ENCODE assay signal across 8 mouse cellular contexts in the genomic region with DNA sequence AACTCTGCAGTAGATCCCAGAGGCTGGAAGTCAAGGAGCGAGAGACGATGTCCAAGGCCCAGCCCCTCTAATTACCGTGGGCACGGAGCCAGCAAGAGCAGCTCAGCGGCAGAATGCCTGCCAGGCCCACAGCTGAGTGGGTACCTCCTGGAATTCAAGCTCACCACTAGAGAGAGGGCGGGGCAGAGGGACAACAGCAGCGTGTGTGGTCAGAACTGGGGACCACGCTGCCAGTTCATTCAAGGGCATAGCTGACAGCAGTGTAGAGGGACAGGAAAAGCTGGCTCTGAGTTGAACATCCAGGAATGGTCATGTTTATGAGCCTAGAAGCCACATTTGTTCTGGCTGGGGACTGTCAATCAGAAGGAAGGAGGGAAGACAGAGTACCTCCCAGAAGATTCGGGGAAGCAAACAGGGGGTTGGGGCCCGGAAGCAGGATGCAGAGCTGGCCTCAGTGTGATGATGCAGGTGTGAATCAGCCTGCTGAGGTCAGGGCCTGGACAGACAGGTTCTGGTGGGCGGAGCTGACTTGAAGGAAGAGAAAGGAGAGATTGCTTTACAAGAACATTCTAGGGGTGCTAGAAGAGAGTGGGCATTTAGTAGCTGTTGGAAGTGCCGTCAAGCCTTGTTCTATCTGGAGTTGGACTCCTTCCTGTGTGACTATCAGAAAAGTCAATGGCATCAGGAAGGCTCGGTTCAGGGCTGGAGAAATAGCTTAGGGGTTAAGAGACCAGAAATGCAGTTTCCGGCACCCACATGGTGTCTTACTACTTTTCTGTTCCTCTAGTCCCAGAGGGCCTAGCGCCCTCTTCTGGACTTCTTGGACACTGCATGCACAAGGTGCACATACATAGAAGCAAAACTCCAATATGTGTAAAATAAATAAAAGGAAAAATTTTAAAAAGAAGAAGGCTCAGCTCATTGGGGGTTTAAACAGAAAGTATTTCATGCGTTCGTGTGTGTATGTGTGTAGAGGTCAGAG. TPM values are rescaled to one million over a fixed set of nuclear protein-coding genes. Genes with fewer than 3 reads are reported as not detected.
A peak's percentile ranks its signal among the peaks of the same experiment; 100 is the strongest.
DNase-seq lines count a peak whose midpoint lies in the region; ATAC-seq and TF ChIP-seq lines count a peak whose summit lies in the region.

No protein-coding gene starts in this region.

- H3K27me3 ChIP-seq in heart, embryonic 10.5 days (ENCODE audit: insufficient read depth, poor library complexity, severe bottlenecking): no peaks in the 10 kb centered on the region
- peaks cover 70% of the 10 kb centered on the region for H3K27me3 ChIP-seq in CH12.LX (replicated peaks)
- no peaks in the 10 kb centered on the region for H3K27me3 ChIP-seq in limb, embryonic 14.5 days (ENCODE audit: control insufficient read depth, insufficient read depth, low read length)

- no peak for TF ChIP-seq CTCF in CH12.LX (conservative IDR thresholded peaks at IDR 0.05 in 1 of 2, IDR thresholded peaks at IDR 0.05 in 1 of 2; ENCODE audit: low read depth in 2 of 2, low read length in 2 of 2)
- TF ChIP-seq CTCF in brain, embryonic 14.5 days (IDR thresholded peaks at IDR 0.05; ENCODE audit: borderline replicate concordance, extremely low read depth, insufficient read depth, insufficient read length): no peak

- ATAC-seq in limb, embryonic 14.5 days (ENCODE audit: low FRiP score, low read depth): no peak; the same call in 1 of the 2 replicates
- ATAC-seq in megakaryocyte progenitor cell, adult 5-6 weeks (replicated peaks; ENCODE audit: poor library complexity): no peak

- DNase-seq in heart, embryonic 10.5 days (ENCODE audit: low spot score): peak; percentile 53
- DNase-seq in heart, postnatal 36 days: no peak
- peak; percentile 0 for DNase-seq in CH12.LX (ENCODE audit: extremely low read depth)
- peak; percentile 66 for DNase-seq in brain, embryonic 14.5 days (ENCODE audit: low read depth)
- peak; percentile 58 for DNase-seq in limb, embryonic 14.5 days (ENCODE audit: low spot score)
- no peak for DNase-seq in neural tube, embryonic 10.5 days (ENCODE audit: extremely low spot score, low spot score)
- no peak for DNase-seq in thymus, postnatal 14 days

- no peaks in the 10 kb centered on the region for H3K9me3 ChIP-seq in heart, embryonic 10.5 days
- peaks cover 5% of the 10 kb centered on the region for H3K9me3 ChIP-seq in CH12.LX (replicated peaks; ENCODE audit: low read length)
- no peaks in the 10 kb centered on the region for H3K9me3 ChIP-seq in limb, embryonic 14.5 days (ENCODE audit: control insufficient read depth, low read length)

- intact Hi-C loops in heart, postnatal 36 days (cut with DNase I): no loop called here

- peaks cover 23% of the 10 kb centered on the region for H3K4me1 ChIP-seq in heart, embryonic 10.5 days
- no peaks in the 10 kb centered on the region for H3K4me1 ChIP-seq in CH12.LX (ENCODE audit: control insufficient read depth in 1 of 2, insufficient read depth in 2 of 2)
- H3K4me1 ChIP-seq in limb, embryonic 14.5 days (ENCODE audit: control insufficient read depth, insufficient read depth, low read length): peaks cover 7% of the 10 kb centered on the region; the same call in 1 of the 2 replicates

- in situ Hi-C loops in CH12.LX (cut with MboI; ENCODE audit: low pct_ligation_motif_present, low pct_unique_long_range_greater_than_20kb, low sequenced_read_pairs): loop anchor here (10.0 kb wide), 1 partner anchor 97 kb away; no protein-coding TSS in a partner anchor

- TF ChIP-seq POLR2A in CH12.LX (IDR thresholded peaks at IDR 0.05; ENCODE audit: low read depth, low read length): no peak
- TF ChIP-seq POLR2A in brain, embryonic 14.5 days (IDR thresholded peaks at IDR 0.05; ENCODE audit: borderline replicate concordance, extremely low read depth, insufficient read depth, insufficient read length, poor library complexity, severe bottlenecking): no peak
- TF ChIP-seq POLR2A in limb, embryonic 14.5 days (IDR thresholded peaks at IDR 0.05; ENCODE audit: borderline replicate concordance, extremely low read depth, insufficient read depth, insufficient read length): no peak

- dilution Hi-C loops in CH12.LX (cut with MboI; ENCODE audit: extremely low pct_ligation_motif_present, extremely low pct_unique_long_range_greater_than_20kb, low sequenced_read_pairs): no loop called here

- TF ChIP-seq RAD21 in CH12.LX (IDR thresholded peaks at IDR 0.05; ENCODE audit: low read depth, low read length): no peak

- H3K4me2 ChIP-seq in CH12.LX (ENCODE audit: insufficient read depth, low read depth, poor library complexity, severe bottlenecking): no peak overlapping the region
- no peak overlapping the region for H3K4me2 ChIP-seq in limb, embryonic 14.5 days (replicated peaks; ENCODE audit: low read depth, low read length, severe bottlenecking)

- no peak overlapping the region for H3K27ac ChIP-seq in heart, embryonic 10.5 days
- H3K27ac ChIP-seq in CH12.LX (ENCODE audit: insufficient read depth, low read depth): no peak overlapping the region
- H3K27ac ChIP-seq in limb, embryonic 14.5 days (replicated peaks; ENCODE audit: low read depth, low read length): no peak overlapping the region

- H3K79me2 ChIP-seq in CH12.LX (replicated peaks; ENCODE audit: control insufficient read depth, extremely low read depth, insufficient read depth, poor library complexity, severe bottlenecking): no peaks in the 10 kb centered on the region

- no peak for TF ChIP-seq EP300 in CH12.LX (IDR thresholded peaks at IDR 0.05; ENCODE audit: low read length)

- no peak overlapping the region for H3K4me3 ChIP-seq in heart, embryonic 10.5 days
- H3K4me3 ChIP-seq in CH12.LX (replicated peaks in 1 of 3; ENCODE audit: low read depth in 2 of 3, low read length in 2 of 3, poor library complexity in 1 of 3): no peak overlapping the region
- no peak overlapping the region for H3K4me3 ChIP-seq in limb, embryonic 14.5 days (replicated peaks; ENCODE audit: low read length)

- no peaks in the 10 kb centered on the region for H3K36me3 ChIP-seq in heart, embryonic 10.5 days
- H3K36me3 ChIP-seq in CH12.LX (replicated peaks in 1 of 2; ENCODE audit: control insufficient read depth in 1 of 2, insufficient read depth in 1 of 2, low read length in 1 of 2): no peaks in the 10 kb centered on the region
- H3K36me3 ChIP-seq in limb, embryonic 14.5 days (ENCODE audit: control insufficient read depth, insufficient read depth, low read length): no peaks in the 10 kb centered on the region

- H3K9ac ChIP-seq in CH12.LX (ENCODE audit: insufficient read depth, low read depth): no peak overlapping the region
- H3K9ac ChIP-seq in limb, embryonic 14.5 days (ENCODE audit: low read depth, low read length, severe bottlenecking): no peak overlapping the region

- 77% methylated on average over 17 of the region's 17 CpGs for WGBS in heart, embryonic 10.5 days
- WGBS in limb, embryonic 14.5 days: 55% methylated on average over 17 of the region's 17 CpGs

TF ChIP-seq in CH12.LX, 34 proteins besides CTCF, POLR2A, EP300 and RAD21:
- TF ChIP-seq POLR2AphosphoS2 (IDR thresholded peaks at IDR 0.05; ENCODE audit: low read depth, low read length): no peak
- TF ChIP-seq ZKSCAN1 (IDR thresholded peaks at IDR 0.05; ENCODE audit: borderline replicate concordance, low read depth, low read length): no peak
- TF ChIP-seq CHD2 (IDR thresholded peaks at IDR 0.05; ENCODE audit: low read length): no peak
- no peak for TF ChIP-seq CHD1 (IDR thresholded peaks at IDR 0.05; ENCODE audit: low read depth, low read length)
- TF ChIP-seq ELF1 (IDR thresholded peaks at IDR 0.05; ENCODE audit: low read depth, low read length): no peak
- no peak for TF ChIP-seq ZNF384 (IDR thresholded peaks at IDR 0.05; ENCODE audit: low read depth, low read length)
- TF ChIP-seq SMC3 (IDR thresholded peaks at IDR 0.05; ENCODE audit: low read depth, low read length): no peak
- TF ChIP-seq ETS1 (conservative IDR thresholded peaks at IDR 0.05; ENCODE audit: low read depth, low read length): no peak
TF ChIP-seq in CH12.LX: peak in this region for 0.

RNA-seq across cellular contexts. Expression of gene Tgfa, which starts 37.5 kb away (rescaled TPM):
- polyA plus RNA-seq in heart, embryonic 10.5 days (2016; fragmentation: Nextera tagmentation; extraction: Ambion mirVana): 3.2 and 3.7 TPM in 2 replicates
- 1 to 10 TPM; 1.1 to 1.4 TPM for total RNA-seq in heart, postnatal 36 days (2021)
- total RNA-seq in CH12.LX (2012; rRNA removed) (not detected in 2 replicates), CH12.LX (2014; rRNA removed) (not detected in 2 replicates)
- polyA plus RNA-seq in CH12.LX (2012; ENCODE audit: insufficient read length, low read depth): not detected in 2 replicates
- polyA plus RNA-seq in brain, embryonic 14.5 days (2012; rRNA removed): 5.3 and 10.0 TPM in 2 replicates
- 2.7 and 3.8 TPM in 2 replicates for polyA plus RNA-seq in limb, embryonic 14.5 days (2012; rRNA removed)
- polyA plus RNA-seq in limb, embryonic 14.5 days (2014; fragmentation: Nextera tagmentation; extraction: Ambion mirVana): 3.1 and 3.3 TPM in 2 replicates
- 0.52 and 0.71 TPM in 2 replicates for total RNA-seq in megakaryocyte progenitor cell, adult 5-6 weeks (2015)
- 0.20 TPM in 1 of 2 replicates, not detected in the other for total RNA-seq in megakaryocyte progenitor cell, adult 5-6 weeks (2017)

Comparison
In these comparisons a context has a peak if more than half of its experiments do, and no peak if none do; other contexts are left out.
1. DNase-seq: peak in heart, embryonic 10.5 days (single experiment), CH12.LX (single experiment), brain, embryonic 14.5 days (single experiment) and limb, embryonic 14.5 days (single experiment); none in heart, postnatal 36 days (0 of 2), neural tube, embryonic 10.5 days (single experiment) and thymus, postnatal 14 days (single experiment).